Mouse (Mus musculus) forebrain, embryonic 15.5 days (tissue): ENCODE data around the gene Pkn3. TPM values are rescaled to one million over a fixed set of nuclear protein-coding genes. Genes with fewer than 3 reads are reported as not detected.

Experiments used
- ATAC-seq: fragments of 200-750 bp; cut with Nextera tagmentation; replicated peaks from 2 replicates; pipeline ENCODE4 v1.8.0; 2017; ENCODE audit warnings: mild to moderate bottlenecking, moderate TSS enrichment, moderate library complexity
- H3K27ac ChIP-seq: fragments of 300-500 bp; sonication (generic); replicated peaks from 2 replicates; pipeline ENCODE4 v1.5.1; 2015; ENCODE audit warnings: mild to moderate bottlenecking, inconsistent platforms
- H3K27me3 ChIP-seq: fragments of 300-500 bp; sonication (generic); 2 replicates; pipeline ENCODE4 v1.6.1; 2015; ENCODE audit warnings: inconsistent platforms
- H3K36me3 ChIP-seq: fragments of 300-500 bp; sonication (generic); 2 replicates; pipeline ENCODE4 v1.6.1; 2015; ENCODE audit warnings: mild to moderate bottlenecking, inconsistent platforms
- H3K4me1 ChIP-seq: fragments of 300-500 bp; sonication (generic); 2 replicates; pipeline ENCODE4 v1.6.1; 2015; ENCODE audit warnings: inconsistent platforms
- H3K4me2 ChIP-seq: fragments of 300-500 bp; sonication (generic); replicated peaks from 2 replicates; pipeline ENCODE4 v1.6.1; 2015; ENCODE audit warnings: mild to moderate bottlenecking, inconsistent platforms
- H3K4me3 ChIP-seq: fragments of 300-500 bp; sonication (generic); 2 replicates; pipeline ENCODE4 v1.5.1; 2015; ENCODE audit warnings: mild to moderate bottlenecking, inconsistent platforms
- H3K9ac ChIP-seq: fragments of 300-500 bp; sonication (generic); replicated peaks from 2 replicates; pipeline ENCODE4 v1.6.1; 2015; ENCODE audit warnings: mild to moderate bottlenecking, inconsistent platforms
- H3K9me3 ChIP-seq: fragments of 300-500 bp; sonication (generic); 2 replicates; pipeline ENCODE4 v1.6.1; 2016; ENCODE audit warnings: inconsistent platforms
- WGBS: fragments of 180-500 bp; shearing (Covaris S2); methylation state at CpG from one replicate; pipeline ENCODE4 v1.1.7; 2015; ENCODE audit warnings: mixed read lengths; 5-methylcytosine and 5-hydroxymethylcytosine counted together
- polyA plus RNA-seq: library from polyadenylated mRNA; unstranded; fragments of >200 nt; fragmentation: Nextera tagmentation; extraction: Ambion mirVana; gene quantifications from 2 replicates; pipeline ENCODE4 v1.2.1, GENCODE M21; 2015

Gene Pkn3
- polyA plus RNA-seq, 1 experiment from 2014 or later: 3.9 TPM

GRCm38 (mm10) chr2:30066046-30066901, 11.2 kb upstream of the Pkn3 start:
- H3K36me3 ChIP-seq: peaks cover 23% of the 10 kb centered on the region
- ATAC-seq: peak; percentile 94

GRCm38 (mm10) chr2:30067031-30067888, 10.2 kb upstream of the Pkn3 start:
- WGBS: under 1% methylated on average over 61 of the region's 69 CpGs

More at GRCm38 (mm10) chr2:30066046-30066901, 11.2 kb upstream of the Pkn3 start:
- Histone ChIP-seq H3K27me3 (no peaks in the 10 kb centered on the region), H3K9ac (peak overlapping the region; percentile 98), H3K27ac (peak overlapping the region; percentile 99), H3K4me2 (peak overlapping the region; percentile 74), H3K4me3 (peak overlapping the region; percentile 97), H3K9me3 (no peaks in the 10 kb centered on the region), H3K4me1 (peaks cover 48% of the 10 kb centered on the region)
- WGBS: 1% methylated on average over 46 of the region's 101 CpGs

GRCm38 (mm10) chr2:30067962-30068361, 9.5 kb upstream of the Pkn3 start:
- Histone ChIP-seq H3K4me1 (peaks cover 31% of the 10 kb centered on the region), H3K36me3 (peaks cover 32% of the 10 kb centered on the region), H3K27ac (no peak overlapping the region), H3K27me3 (no peaks in the 10 kb centered on the region), H3K4me3 (peak overlapping the region; percentile 97), H3K9me3 (no peaks in the 10 kb centered on the region), H3K4me2 (peak overlapping the region; percentile 68), H3K9ac (peak overlapping the region; percentile 98)
- ATAC-seq: no peak
- WGBS: 9% methylated on average over 7 of the region's 7 CpGs

More at GRCm38 (mm10) chr2:30067031-30067888, 10.2 kb upstream of the Pkn3 start:
- ATAC-seq: peak; percentile 48
- no peaks in the 10 kb centered on the region for H3K27me3 ChIP-seq
- peak overlapping the region; percentile 99 for H3K27ac ChIP-seq
- H3K4me2 ChIP-seq: peak overlapping the region; percentile 68
- peak overlapping the region; percentile 98 for H3K9ac ChIP-seq
- H3K4me1 ChIP-seq: peaks cover 38% of the 10 kb centered on the region
- H3K4me3 ChIP-seq: peak overlapping the region; percentile 97
- H3K9me3 ChIP-seq: no peaks in the 10 kb centered on the region
- peaks cover 26% of the 10 kb centered on the region for H3K36me3 ChIP-seq

GRCm38 (mm10) chr2:30072875-30073274, 4.6 kb upstream of the Pkn3 start:
- Histone ChIP-seq H3K9ac (no peak overlapping the region), H3K27me3 (no peaks in the 10 kb centered on the region), H3K27ac (no peak overlapping the region), H3K4me3 (no peak overlapping the region), H3K4me2 (no peak overlapping the region), H3K9me3 (no peaks in the 10 kb centered on the region), H3K36me3 (peaks cover 34% of the 10 kb centered on the region), H3K4me1 (peaks cover 17% of the 10 kb centered on the region)
- no peak for ATAC-seq
- 67% methylated on average over 7 of the region's 7 CpGs for WGBS

- Histone ChIP-seq H3K27ac (no peak overlapping the region), H3K36me3 (peaks cover 34% of the 10 kb centered on the region), H3K4me2 (no peak overlapping the region), H3K27me3 (no peaks in the 10 kb centered on the region), H3K4me1 (peaks cover 17% of the 10 kb centered on the region), H3K4me3 (no peak overlapping the region), H3K9me3 (no peaks in the 10 kb centered on the region), H3K9ac (no peak overlapping the region)
- no peak for ATAC-seq
- WGBS: 79% methylated on average over 3 of the region's 3 CpGs
Measured at GRCm38 (mm10) chr2:30073285-30073684, 4.2 kb upstream of the Pkn3 start.

- Histone ChIP-seq H3K4me2 (no peak overlapping the region), H3K9me3 (no peaks in the 10 kb centered on the region), H3K4me1 (peaks cover 14% of the 10 kb centered on the region), H3K9ac (no peak overlapping the region), H3K4me3 (no peak overlapping the region), H3K36me3 (peaks cover 13% of the 10 kb centered on the region), H3K27me3 (no peaks in the 10 kb centered on the region), H3K27ac (no peak overlapping the region)
- ATAC-seq: no peak
- WGBS: 94% methylated on average over 3 of the region's 3 CpGs
Measured at GRCm38 (mm10) chr2:30075625-30076024, 1.9 kb upstream of the Pkn3 start.

GRCm38 (mm10) chr2:30076439-30076838, 1.0 kb upstream of the Pkn3 start:
- Histone ChIP-seq H3K4me2 (no peak overlapping the region), H3K27ac (no peak overlapping the region), H3K9me3 (no peaks in the 10 kb centered on the region), H3K36me3 (peaks cover 11% of the 10 kb centered on the region), H3K9ac (no peak overlapping the region), H3K4me3 (no peak overlapping the region), H3K27me3 (no peaks in the 10 kb centered on the region), H3K4me1 (peaks cover 14% of the 10 kb centered on the region)
- no peak for ATAC-seq
- WGBS: 90% methylated on average over 9 of the region's 9 CpGs

GRCm38 (mm10) chr2:30076959-30077358, 525 bp upstream of the Pkn3 start:
- H3K4me3 ChIP-seq: peak overlapping the region; percentile 44
- peaks cover 14% of the 10 kb centered on the region for H3K4me1 ChIP-seq
- H3K9me3 ChIP-seq: no peaks in the 10 kb centered on the region
- no peak overlapping the region for H3K27ac ChIP-seq
- 64% methylated on average over 6 of the region's 6 CpGs for WGBS
- peak overlapping the region; percentile 29 for H3K9ac ChIP-seq
- ATAC-seq: peak; percentile 5; the same call in 1 of the 2 replicates
- peak overlapping the region; percentile 94 for H3K4me2 ChIP-seq
- H3K36me3 ChIP-seq: peaks cover 9% of the 10 kb centered on the region
- H3K27me3 ChIP-seq: no peaks in the 10 kb centered on the region

- ATAC-seq: no peak
- H3K27ac ChIP-seq: no peak overlapping the region
- H3K4me1 ChIP-seq: peaks cover 14% of the 10 kb centered on the region
- H3K27me3 ChIP-seq: no peaks in the 10 kb centered on the region
- peak overlapping the region; percentile 44 for H3K4me3 ChIP-seq
- no peaks in the 10 kb centered on the region; the same call in none of the 2 replicates for H3K36me3 ChIP-seq
- 23% methylated on average over 10 of the region's 10 CpGs for WGBS
- no peaks in the 10 kb centered on the region for H3K9me3 ChIP-seq
- H3K4me2 ChIP-seq: peak overlapping the region; percentile 94
- H3K9ac ChIP-seq: peak overlapping the region; percentile 34; the same call in 1 of the 2 replicates
Measured at GRCm38 (mm10) chr2:30078349-30078712, 847 bp downstream of the Pkn3 start.

- Histone ChIP-seq H3K9me3 (no peaks in the 10 kb centered on the region), H3K4me1 (peaks cover 14% of the 10 kb centered on the region), H3K4me3 (no peak overlapping the region), H3K27ac (no peak overlapping the region), H3K36me3 (no peaks in the 10 kb centered on the region; the same call in none of the 2 replicates), H3K27me3 (no peaks in the 10 kb centered on the region), H3K4me2 (no peak overlapping the region), H3K9ac (no peak overlapping the region)
- WGBS: 73% methylated on average over 4 of the region's 4 CpGs
- no peak for ATAC-seq
Measured at GRCm38 (mm10) chr2:30078760-30079159, 1.3 kb downstream of the Pkn3 start.

GRCm38 (mm10) chr2:30080181-30080800, 2.8 kb downstream of the Pkn3 start:
- ATAC-seq: no peak
- H3K27me3 ChIP-seq: no peaks in the 10 kb centered on the region
- H3K36me3 ChIP-seq: no peaks in the 10 kb centered on the region
- H3K4me1 ChIP-seq: peaks cover 18% of the 10 kb centered on the region
- WGBS: 90% methylated on average over 15 of the region's 15 CpGs
- no peak overlapping the region for H3K4me2 ChIP-seq
- H3K9me3 ChIP-seq: no peaks in the 10 kb centered on the region
- H3K9ac ChIP-seq: no peak overlapping the region
- no peak overlapping the region for H3K4me3 ChIP-seq
- H3K27ac ChIP-seq: no peak overlapping the region
